8 mouse cellular contexts compared by ENCODE assay signal in the genomic region with DNA sequence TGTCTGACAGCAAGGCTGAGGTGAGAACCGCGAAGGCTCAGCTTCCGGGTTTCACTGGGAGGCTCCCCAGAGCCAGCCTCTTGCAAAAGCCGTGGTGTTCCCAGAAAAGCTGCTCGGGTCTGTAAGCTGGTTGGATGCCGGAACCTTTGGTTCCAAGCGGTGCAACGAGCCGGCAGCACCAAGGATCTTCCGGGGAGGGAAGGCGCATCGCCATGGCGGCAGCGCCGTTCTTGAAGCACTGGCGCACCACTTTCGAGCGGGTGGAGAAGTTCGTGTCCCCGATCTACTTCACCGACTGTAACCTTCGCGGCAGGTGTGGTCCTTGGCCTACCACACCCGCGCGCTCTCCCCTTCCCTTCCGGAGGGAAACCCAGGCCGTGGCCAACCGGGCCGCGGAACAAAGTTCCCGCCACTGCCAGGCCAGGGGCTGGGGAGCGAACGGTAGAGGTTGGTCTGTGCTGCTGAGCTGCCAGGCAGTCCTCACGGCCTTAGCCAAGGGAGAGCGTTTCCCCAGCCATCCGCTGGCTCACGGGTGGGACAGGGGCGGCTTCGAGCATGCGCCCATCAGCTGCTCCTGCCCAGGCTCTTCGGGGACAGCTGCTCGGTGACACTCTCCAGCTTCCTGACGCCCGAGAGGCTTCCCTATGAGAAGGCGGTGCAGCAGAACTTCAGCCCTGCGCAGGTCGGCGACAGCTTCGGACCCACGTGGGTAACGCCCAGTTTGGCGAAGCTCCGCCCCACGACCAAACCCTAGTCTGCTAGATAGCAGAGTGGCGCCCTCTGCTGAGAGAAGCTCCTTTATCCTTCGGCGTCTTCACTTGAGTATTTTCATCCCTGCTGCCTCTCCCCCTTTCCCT. TPM values are rescaled to one million over a fixed set of nuclear protein-coding genes. Genes with fewer than 3 reads are reported as not detected.
A peak's percentile ranks its signal among the peaks of the same experiment; 100 is the strongest.
DNase-seq lines count a peak whose midpoint lies in the region; ATAC-seq lines count a peak whose summit lies in the region.

Gene Man2c1 (plus strand): TSS at position 114 of the 857 bp plus-strand sequence.

- peaks cover 12% of the 10 kb centered on the region for H3K4me1 ChIP-seq in hindbrain, embryonic 16.5 days (ENCODE audit: control insufficient read depth, insufficient read depth, low read depth, low read length)

- peak within 1 kb of the TSS; percentile 60 for H3K9ac ChIP-seq in hindbrain, embryonic 16.5 days (ENCODE audit: low read depth, low read length)

- no peaks in the 10 kb centered on the region for H3K9me3 ChIP-seq in hindbrain, embryonic 16.5 days (ENCODE audit: control insufficient read depth, low read length)

- H3K27me3 ChIP-seq in hindbrain, embryonic 16.5 days (replicated peaks; ENCODE audit: control insufficient read depth, insufficient read depth, low read length) = no peaks in the 10 kb centered on the region

- H3K4me3 ChIP-seq in hindbrain, embryonic 16.5 days (ENCODE audit: low read length) = peak within 1 kb of the TSS; percentile 51
- H3K4me3 ChIP-seq in macrophage (ENCODE audit: inconsistent target) = peak within 1 kb of the TSS; percentile 57

- peak within 1 kb of the TSS; percentile 54 for H3K4me2 ChIP-seq in hindbrain, embryonic 16.5 days (ENCODE audit: low read length)

- H3K27ac ChIP-seq in hindbrain, embryonic 16.5 days (ENCODE audit: low read depth, low read length) = peak within 1 kb of the TSS; percentile 80
- H3K27ac ChIP-seq in macrophage = peak within 1 kb of the TSS; percentile 66

- H3K36me3 ChIP-seq in hindbrain, embryonic 16.5 days (ENCODE audit: control insufficient read depth, insufficient read depth, low read length) = peaks cover 11% of the 10 kb centered on the region
- peaks cover 46% of the 10 kb centered on the region for H3K36me3 ChIP-seq in macrophage (ENCODE audit: inconsistent target)

- peak; percentile 90 for DNase-seq in WW6 (ENCODE audit: low read depth, low spot score)
- DNase-seq in cerebellum, postnatal 4 days (ENCODE audit: low spot score in 2 of 2) = peak; percentile 82 to 93
- DNase-seq in gastrocnemius, adult 18-20 months (ENCODE audit: low spot score) = peak; percentile 95
- peak; percentile 93 to 96 for DNase-seq in left cerebral cortex, adult 18-20 months (ENCODE audit: low spot score in 2 of 2)
- peak; percentile 95 for DNase-seq in right cerebral cortex, adult 18-20 months
- DNase-seq in urinary bladder, postnatal 10 days (ENCODE audit: low spot score) = peak; percentile 68

- peaks cover 39% of the 10 kb centered on the region for H3K79me2 ChIP-seq in macrophage (ENCODE audit: inconsistent target)

- peak; percentile 92 for ATAC-seq in hindbrain, embryonic 16.5 days

- WGBS in hindbrain, embryonic 16.5 days = under 1% methylated on average over 54 of the region's 58 CpGs
- WGBS in macrophage (ENCODE audit: missing documents) = 1% methylated on average over 58 of the region's 58 CpGs

RNA-seq across cellular contexts. Expression of gene Man2c1, which starts in this region (rescaled TPM):
- 10 to 100 TPM; 25.4 to 31.6 TPM for total RNA-seq in gastrocnemius, adult 18-20 months (2021)
- polyA plus RNA-seq in hindbrain, embryonic 16.5 days (2015; fragmentation: Nextera tagmentation; extraction: Ambion mirVana) = 77.2 and 88.7 TPM in 2 replicates
- total RNA-seq in left cerebral cortex, adult 18-20 months (2021) = 100 to 1,000 TPM; 127 to 138 TPM
- 100 to 1,000 TPM; 190 to 547 (median 342) TPM for total RNA-seq in macrophage (2018; cell fraction: chromatin; rRNA removed)
- 10 to 100 TPM; 22.6 to 51.7 (median 29.9) TPM for total RNA-seq in macrophage (2018; cell fraction: cytosol; rRNA removed)
- 100 to 1,000 TPM in 21 of 26 experiments, 10 to 100 TPM in 5; 56.2 to 292 (median 135) TPM for total RNA-seq in macrophage (2018; cell fraction: nucleus; rRNA removed)
- 26.9 to 46.4 TPM (median 35.9 TPM) in 3 replicates for polyA plus RNA-seq in macrophage (2018)

Comparison
In these comparisons a context has a peak if more than half of its experiments do, and no peak if none do; other contexts are left out.
1. Peak in every context shown above with its lines: DNase-seq, ATAC-seq, H3K4me3 ChIP-seq and H3K27ac ChIP-seq.